Mouse (Mus musculus) small intestine, adult 2 months (tissue): Measurements from ENCODE around the gene Vcam1.
A peak's percentile ranks its signal among the peaks of the same experiment; 100 is the strongest.

Experiments used
- CTCF ChIP-seq: fragments of 200-500 bp; IDR thresholded peaks from 2 replicates; pipeline ENCODE4 v1.5.1; 2012; ENCODE audit warnings: low read depth, mild to moderate bottlenecking, control low read depth, inconsistent platforms, low read length, moderate library complexity, mixed read lengths; ENCODE audit not compliant: insufficient replicate concordance, insufficient read length; ENCODE audit errors: extremely low read depth
- POLR2A ChIP-seq: fragments of 200-500 bp; IDR thresholded peaks from 2 replicates; pipeline ENCODE4 v1.6.1; 2012; ENCODE audit warnings: low read depth, mild to moderate bottlenecking, control low read depth, inconsistent platforms, low read length, moderate library complexity

DNA sequence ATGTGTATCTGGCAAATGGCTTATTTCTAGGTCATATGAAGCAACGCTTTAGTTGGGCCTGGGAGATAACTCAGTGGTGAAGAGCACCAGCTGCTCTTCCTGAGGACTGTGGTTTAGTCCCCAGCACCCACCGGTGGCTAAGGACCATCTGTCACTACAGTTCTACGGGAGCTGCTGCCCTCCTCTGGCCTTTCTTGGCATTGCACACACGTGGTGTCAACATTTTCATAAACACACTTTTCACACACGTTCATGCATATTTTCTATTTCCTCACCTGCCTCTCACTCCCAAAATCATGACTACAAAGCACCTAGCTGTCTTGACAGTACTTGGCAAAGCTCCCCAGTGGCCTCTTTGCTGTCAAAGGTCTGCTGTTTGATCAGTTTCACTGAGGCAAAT lies 37.8 kb downstream of the Vcam1 start:
- TF ChIP-seq CTCF (peak; percentile 18; the same call in 1 of the 2 replicates), POLR2A (no peak)
